8 mouse cellular contexts compared by ENCODE assay signal in the genomic region with DNA sequence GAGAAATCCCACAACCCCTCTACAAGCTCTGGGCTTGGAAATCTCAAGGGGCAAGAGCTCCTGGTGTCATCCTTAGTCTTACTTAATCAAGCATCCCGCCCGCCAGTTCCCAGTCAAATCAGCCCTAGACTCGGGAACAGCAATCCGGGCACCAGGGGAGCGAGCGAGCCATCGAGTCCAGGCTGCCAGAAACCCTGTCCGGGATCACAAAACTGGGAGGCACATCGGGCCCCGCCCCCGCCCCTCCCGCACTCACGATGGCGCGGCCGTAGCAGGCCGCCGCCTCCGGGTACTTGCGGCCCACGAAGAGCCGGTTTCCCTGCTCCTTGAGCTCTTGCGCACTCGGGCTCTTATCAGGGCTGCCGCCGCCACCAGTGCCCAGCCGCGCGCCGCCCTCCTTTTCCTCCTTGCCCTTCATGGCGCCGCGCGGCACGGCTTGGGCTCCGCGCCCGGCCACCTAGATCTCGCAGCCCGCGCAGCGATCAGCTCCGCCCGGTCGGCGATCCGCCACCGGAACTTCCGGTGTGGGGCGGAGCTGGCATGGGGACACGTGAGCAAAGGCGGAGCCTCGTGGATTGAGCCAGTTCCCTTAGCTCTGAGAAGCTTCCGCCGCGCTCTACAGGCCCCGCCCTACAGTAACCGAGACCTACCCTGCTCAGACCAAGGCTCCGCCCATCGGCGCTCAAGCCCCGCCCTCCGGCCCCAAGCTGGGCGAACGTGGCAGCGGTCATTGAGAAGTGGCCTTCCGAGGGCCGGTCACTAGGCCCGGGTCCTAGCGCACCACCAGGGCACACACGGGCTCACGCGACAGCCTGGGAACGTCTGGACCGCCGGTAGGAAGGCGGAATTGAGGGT. TPM values are rescaled to one million over a fixed set of nuclear protein-coding genes. Genes with fewer than 3 reads are reported as not detected.
DNase-seq lines count a peak whose midpoint lies in the region; ATAC-seq and TF ChIP-seq lines count a peak whose summit lies in the region.

No protein-coding gene starts in this region.

- peak overlapping the region; percentile 95 for H3K27ac ChIP-seq in embryonic facial prominence, embryonic 13.5 days
- H3K27ac ChIP-seq in limb, embryonic 14.5 days (replicated peaks; ENCODE audit: low read depth, low read length): peak overlapping the region; percentile 89
- H3K27ac ChIP-seq in midbrain, postnatal 0 days (ENCODE audit: low read depth, low read length): peak overlapping the region; percentile 96

- H3K4me3 ChIP-seq in embryonic facial prominence, embryonic 13.5 days: peak overlapping the region; percentile 86
- peak overlapping the region; percentile 85 for H3K4me3 ChIP-seq in limb, embryonic 14.5 days (replicated peaks; ENCODE audit: low read length)
- H3K4me3 ChIP-seq in midbrain, postnatal 0 days (ENCODE audit: low read depth, low read length): peak overlapping the region; percentile 81

- no peaks in the 10 kb centered on the region for H3K27me3 ChIP-seq in embryonic facial prominence, embryonic 13.5 days
- H3K27me3 ChIP-seq in limb, embryonic 14.5 days (ENCODE audit: control insufficient read depth, insufficient read depth, low read length): no peaks in the 10 kb centered on the region
- no peaks in the 10 kb centered on the region for H3K27me3 ChIP-seq in midbrain, postnatal 0 days (ENCODE audit: insufficient read depth, low read length)

- ATAC-seq in embryonic facial prominence, embryonic 13.5 days (ENCODE audit: insufficient number of reproducible peaks, insufficient read depth, low FRiP score, low TSS enrichment, low read depth): peak; percentile 85
- peak; percentile 92 for ATAC-seq in limb, embryonic 14.5 days (ENCODE audit: low FRiP score, low read depth)
- ATAC-seq in midbrain, postnatal 0 days (ENCODE audit: low FRiP score): peak; percentile 90

- WGBS in embryonic facial prominence, embryonic 13.5 days: under 1% methylated on average over 71 of the region's 77 CpGs
- under 1% methylated on average over 46 of the region's 77 CpGs for WGBS in limb, embryonic 14.5 days
- WGBS in midbrain, postnatal 0 days: under 1% methylated on average over 65 of the region's 77 CpGs

- DNase-seq in 3134 (ENCODE audit: extremely low read depth, insufficient read length, low spot score): peak; percentile 100
- DNase-seq in adrenal gland, postnatal 36 days: peak; percentile 100
- peak; percentile 99 for DNase-seq in heart, adult 8-10 months (ENCODE audit: low spot score)
- DNase-seq in kidney, adult 9 months: peak; percentile 100
- peak; percentile 99 for DNase-seq in limb, embryonic 14.5 days (ENCODE audit: low spot score)
- DNase-seq in midbrain, postnatal 0 days (ENCODE audit: low spot score): peak; percentile 100
- peak; percentile 98 for DNase-seq in spleen, postnatal 14 days (ENCODE audit: low spot score in 2 of 2)

- H3K4me2 ChIP-seq in embryonic facial prominence, embryonic 13.5 days: peak overlapping the region; percentile 98
- H3K4me2 ChIP-seq in limb, embryonic 14.5 days (replicated peaks; ENCODE audit: low read depth, low read length, severe bottlenecking): peak overlapping the region; percentile 91
- peak overlapping the region; percentile 76 for H3K4me2 ChIP-seq in midbrain, postnatal 0 days (ENCODE audit: low read depth, low read length, poor library complexity, severe bottlenecking)

- H3K4me1 ChIP-seq in embryonic facial prominence, embryonic 13.5 days: peaks cover 79% of the 10 kb centered on the region
- peaks cover 58% of the 10 kb centered on the region for H3K4me1 ChIP-seq in limb, embryonic 14.5 days (ENCODE audit: control insufficient read depth, insufficient read depth, low read length)
- H3K4me1 ChIP-seq in midbrain, postnatal 0 days (ENCODE audit: insufficient read depth, low read length): peaks cover 42% of the 10 kb centered on the region

- H3K9me3 ChIP-seq in embryonic facial prominence, embryonic 13.5 days: no peaks in the 10 kb centered on the region
- H3K9me3 ChIP-seq in limb, embryonic 14.5 days (ENCODE audit: control insufficient read depth, low read length): no peaks in the 10 kb centered on the region
- no peaks in the 10 kb centered on the region for H3K9me3 ChIP-seq in midbrain, postnatal 0 days (ENCODE audit: low read length)

- H3K9ac ChIP-seq in embryonic facial prominence, embryonic 13.5 days: peak overlapping the region; percentile 93
- peak overlapping the region; percentile 77 for H3K9ac ChIP-seq in limb, embryonic 14.5 days (ENCODE audit: low read depth, low read length, severe bottlenecking)
- peak overlapping the region; percentile 86 for H3K9ac ChIP-seq in midbrain, postnatal 0 days (replicated peaks; ENCODE audit: low read length, poor library complexity, severe bottlenecking)

- peak; percentile 74; the same call in 1 of the 2 replicates for TF ChIP-seq POLR2A in limb, embryonic 14.5 days (IDR thresholded peaks at IDR 0.05; ENCODE audit: borderline replicate concordance, extremely low read depth, insufficient read depth, insufficient read length)

- TF ChIP-seq CTCF in midbrain, postnatal 0 days (IDR thresholded peaks at IDR 0.05): no peak

- peaks cover 47% of the 10 kb centered on the region for H3K36me3 ChIP-seq in embryonic facial prominence, embryonic 13.5 days
- H3K36me3 ChIP-seq in limb, embryonic 14.5 days (ENCODE audit: control insufficient read depth, insufficient read depth, low read length): peaks cover 38% of the 10 kb centered on the region
- H3K36me3 ChIP-seq in midbrain, postnatal 0 days (ENCODE audit: insufficient read depth, low read length): peaks cover 35% of the 10 kb centered on the region

RNA-seq across cellular contexts. Expression of gene Stub1, which starts 0.5 kb away (rescaled TPM):
- total RNA-seq in adrenal gland, postnatal 36 days (2021): 100 to 1,000 TPM; 167 to 173 TPM
- 319 and 353 TPM in 2 replicates for polyA plus RNA-seq in embryonic facial prominence, embryonic 13.5 days (2015; fragmentation: Nextera tagmentation; extraction: Ambion mirVana)
- 100 to 1,000 TPM; 129 to 137 (median 130) TPM for total RNA-seq in heart, adult 8-10 months (2022)
- 335 and 338 TPM in 2 replicates for polyA plus RNA-seq in limb, embryonic 14.5 days (2012; rRNA removed)
- 349 and 350 TPM in 2 replicates for polyA plus RNA-seq in limb, embryonic 14.5 days (2014; fragmentation: Nextera tagmentation; extraction: Ambion mirVana)
- total RNA-seq in midbrain, postnatal 0 days (2014; rRNA removed): 237 and 248 TPM in 2 replicates
- polyA plus RNA-seq in midbrain, postnatal 0 days (2015; fragmentation: Nextera tagmentation; extraction: Ambion mirVana): 374 and 397 TPM in 2 replicates

RNA-seq across cellular contexts. Expression of gene Jmjd8, which starts 4.0 kb away (rescaled TPM):
- total RNA-seq in adrenal gland, postnatal 36 days (2021): 10 to 100 TPM; 87.8 to 93.9 TPM
- 48.3 and 52.8 TPM in 2 replicates for polyA plus RNA-seq in embryonic facial prominence, embryonic 13.5 days (2015; fragmentation: Nextera tagmentation; extraction: Ambion mirVana)
- total RNA-seq in heart, adult 8-10 months (2022): 10 to 100 TPM; 34.2 to 39.6 (median 34.8) TPM
- polyA plus RNA-seq in limb, embryonic 14.5 days (2012; rRNA removed): 64.4 and 79.2 TPM in 2 replicates
- polyA plus RNA-seq in limb, embryonic 14.5 days (2014; fragmentation: Nextera tagmentation; extraction: Ambion mirVana): 41.5 and 46.3 TPM in 2 replicates
- 39.1 and 46.2 TPM in 2 replicates for total RNA-seq in midbrain, postnatal 0 days (2014; rRNA removed)
- polyA plus RNA-seq in midbrain, postnatal 0 days (2015; fragmentation: Nextera tagmentation; extraction: Ambion mirVana): 43.8 and 45.9 TPM in 2 replicates

RNA-seq across cellular contexts. Expression of gene Rhbdl1, which starts 4.4 kb away (rescaled TPM):
- 10 to 100 TPM; 17.4 to 20.3 TPM for total RNA-seq in adrenal gland, postnatal 36 days (2021)
- 1.4 and 2.7 TPM in 2 replicates for polyA plus RNA-seq in embryonic facial prominence, embryonic 13.5 days (2015; fragmentation: Nextera tagmentation; extraction: Ambion mirVana)
- 1 to 10 TPM in 3 of 4 experiments, under 1 TPM in 1; 0.97 to 5.1 (median 1.6) TPM for total RNA-seq in heart, adult 8-10 months (2022)
- 11.7 and 12.9 TPM in 2 replicates for polyA plus RNA-seq in limb, embryonic 14.5 days (2012; rRNA removed)
- polyA plus RNA-seq in limb, embryonic 14.5 days (2014; fragmentation: Nextera tagmentation; extraction: Ambion mirVana): 1.9 and 2.3 TPM in 2 replicates
- total RNA-seq in midbrain, postnatal 0 days (2014; rRNA removed): 95.2 and 168 TPM in 2 replicates
- polyA plus RNA-seq in midbrain, postnatal 0 days (2015; fragmentation: Nextera tagmentation; extraction: Ambion mirVana): 97.0 and 110 TPM in 2 replicates

RNA-seq across cellular contexts. Expression of gene Gm20683, which starts 8.9 kb away (rescaled TPM):
- 10 to 100 TPM in 1 of 2 experiments, 1 to 10 TPM in 1; 9.5 to 13.3 TPM for total RNA-seq in adrenal gland, postnatal 36 days (2021)
- 1.3 and 2.9 TPM in 2 replicates for polyA plus RNA-seq in embryonic facial prominence, embryonic 13.5 days (2015; fragmentation: Nextera tagmentation; extraction: Ambion mirVana)
- 1 to 10 TPM; 2.2 to 4.4 (median 3.8) TPM for total RNA-seq in heart, adult 8-10 months (2022)
- 13.0 and 19.4 TPM in 2 replicates for polyA plus RNA-seq in limb, embryonic 14.5 days (2012; rRNA removed)
- polyA plus RNA-seq in limb, embryonic 14.5 days (2014; fragmentation: Nextera tagmentation; extraction: Ambion mirVana): 2.2 and 2.5 TPM in 2 replicates
- 25.8 and 34.3 TPM in 2 replicates for total RNA-seq in midbrain, postnatal 0 days (2014; rRNA removed)
- polyA plus RNA-seq in midbrain, postnatal 0 days (2015; fragmentation: Nextera tagmentation; extraction: Ambion mirVana): 11.9 and 14.2 TPM in 2 replicates

RNA-seq across cellular contexts. Expression of gene Wdr24, which starts 9.2 kb away (rescaled TPM):
- total RNA-seq in adrenal gland, postnatal 36 days (2021): 10 to 100 TPM; 16.6 to 20.8 TPM
- 26.5 and 30.0 TPM in 2 replicates for polyA plus RNA-seq in embryonic facial prominence, embryonic 13.5 days (2015; fragmentation: Nextera tagmentation; extraction: Ambion mirVana)
- 10 to 100 TPM; 11.2 to 12.6 (median 12.1) TPM for total RNA-seq in heart, adult 8-10 months (2022)
- polyA plus RNA-seq in limb, embryonic 14.5 days (2012; rRNA removed): 45.1 and 56.1 TPM in 2 replicates
- 26.0 and 27.7 TPM in 2 replicates for polyA plus RNA-seq in limb, embryonic 14.5 days (2014; fragmentation: Nextera tagmentation; extraction: Ambion mirVana)
- total RNA-seq in midbrain, postnatal 0 days (2014; rRNA removed): 33.4 and 37.6 TPM in 2 replicates
- polyA plus RNA-seq in midbrain, postnatal 0 days (2015; fragmentation: Nextera tagmentation; extraction: Ambion mirVana): 24.7 and 27.3 TPM in 2 replicates

Comparison
In these comparisons a context has a peak if more than half of its experiments do, and no peak if none do; other contexts are left out.
1. Peak in every context shown above with its lines: DNase-seq, ATAC-seq, H3K4me3 ChIP-seq and H3K27ac ChIP-seq.